Comparison of ENCODE assay signal across 20 mouse cellular contexts in the genomic region with DNA sequence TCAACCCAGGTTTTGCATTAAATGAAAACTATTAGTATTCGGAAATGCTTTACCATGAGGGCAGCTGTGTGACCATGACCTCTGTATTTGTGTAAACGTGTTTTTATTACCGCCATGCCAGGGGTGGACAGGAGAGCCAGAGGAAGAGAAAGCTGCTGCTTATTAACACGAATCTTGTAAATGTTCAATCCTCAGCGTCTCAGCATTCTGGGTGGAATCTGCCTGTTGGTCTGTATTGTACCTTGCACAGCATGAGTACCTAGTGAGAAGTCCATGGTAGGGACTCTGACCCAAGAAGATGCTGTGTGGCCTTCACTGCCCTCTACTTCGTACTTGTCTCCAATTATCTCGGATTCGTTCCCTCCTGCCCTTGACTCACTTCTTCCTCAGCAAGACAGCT.
DNase-seq lines count a peak whose midpoint lies in the region; ATAC-seq and TF ChIP-seq lines count a peak whose summit lies in the region.
"Had no signal": no experiment of that assay in that cellular context is flagged by ENCODE, and none has a peak within 500 bp of the region (broad histone marks: within the 10 kb centered on the region; RNA-seq: fewer than 3 reads in every experiment).

No protein-coding gene starts in this region.

- no peak overlapping the region for H3K27ac ChIP-seq in intestine, embryonic 14.5 days (ENCODE audit: low read depth)
- H3K27ac ChIP-seq in intestine, embryonic 15.5 days = no peak overlapping the region
- H3K27ac ChIP-seq in limb, embryonic 10.5 days = no peak overlapping the region
- H3K27ac ChIP-seq in midbrain, postnatal 0 days (ENCODE audit: low read depth, low read length) = no peak overlapping the region
- H3K27ac ChIP-seq: embryonic facial prominence, embryonic 15.5 days; forebrain, embryonic 10.5 days; heart, adult 2 months; hindbrain, embryonic 10.5 days; hindbrain, embryonic 14.5 days had no signal

- peaks cover 4% of the 10 kb centered on the region for H3K4me1 ChIP-seq in intestine, embryonic 14.5 days (replicated peaks; ENCODE audit: control insufficient read depth, insufficient read depth, low read length)
- 0 out of 2 replicates have a peak, but pooled peaks cover 4% of the 10 kb centered on the region for H3K4me1 ChIP-seq in intestine, embryonic 15.5 days (replicated peaks)
- H3K4me1 ChIP-seq in limb, embryonic 10.5 days = peaks cover 44% of the 10 kb centered on the region
- no peaks in the 10 kb centered on the region for H3K4me1 ChIP-seq in midbrain, postnatal 0 days (ENCODE audit: insufficient read depth, low read length)
- H3K4me1 ChIP-seq: embryonic facial prominence, embryonic 15.5 days; forebrain, embryonic 10.5 days had no signal

- no peak overlapping the region for H3K9ac ChIP-seq in intestine, embryonic 14.5 days (ENCODE audit: low read length)
- no peak overlapping the region for H3K9ac ChIP-seq in intestine, embryonic 15.5 days
- H3K9ac ChIP-seq in midbrain, postnatal 0 days (replicated peaks; ENCODE audit: low read length, poor library complexity, severe bottlenecking) = no peak overlapping the region
- H3K9ac ChIP-seq: embryonic facial prominence, embryonic 15.5 days; hindbrain, embryonic 14.5 days had no signal

- peak; percentile 45 for DNase-seq in intestine, embryonic 14.5 days (ENCODE audit: low spot score)
- peak; percentile 84 for DNase-seq in kidney, adult 9 months
- DNase-seq in kidney, postnatal 10 days = peak; percentile 25
- peak; percentile 15 for DNase-seq in limb, embryonic 10.5 days (ENCODE audit: low spot score)
- no peak for DNase-seq in layer of hippocampus, postnatal 25 days (ENCODE audit: extremely low spot score in 1 of 2, low spot score in 1 of 2)
- no peak for DNase-seq in gastrocnemius, adult 18-20 months (ENCODE audit: low spot score)
- DNase-seq in midbrain, postnatal 0 days (ENCODE audit: low spot score) = no peak
- DNase-seq: adrenal gland, postnatal 14 days; cerebellum, adult 18-20 months; cerebellum, adult 9-11 months; gastrocnemius, postnatal 10 days; heart, adult 2 months had no signal

- H3K4me2 ChIP-seq in intestine, embryonic 14.5 days (ENCODE audit: low read length) = no peak overlapping the region
- H3K4me2 ChIP-seq in intestine, embryonic 15.5 days (replicated peaks) = no peak overlapping the region
- no peak overlapping the region for H3K4me2 ChIP-seq in midbrain, postnatal 0 days (ENCODE audit: low read depth, low read length, poor library complexity, severe bottlenecking)
- H3K4me2 ChIP-seq: embryonic facial prominence, embryonic 15.5 days; heart, embryonic 11.5 days; hindbrain, embryonic 14.5 days had no signal

- H3K9me3 ChIP-seq in intestine, embryonic 14.5 days (ENCODE audit: control insufficient read depth, low read length) = no peaks in the 10 kb centered on the region
- H3K9me3 ChIP-seq in intestine, embryonic 15.5 days = no peaks in the 10 kb centered on the region
- H3K9me3 ChIP-seq in limb, embryonic 10.5 days (replicated peaks) = no peaks in the 10 kb centered on the region
- H3K9me3 ChIP-seq in midbrain, postnatal 0 days (ENCODE audit: low read length) = no peaks in the 10 kb centered on the region
- H3K9me3 ChIP-seq: embryonic facial prominence, embryonic 15.5 days; forebrain, embryonic 10.5 days; hindbrain, embryonic 10.5 days had no signal

- ATAC-seq in intestine, embryonic 14.5 days (replicated peaks; ENCODE audit: low FRiP score, low TSS enrichment, low read depth) = no peak
- ATAC-seq in intestine, embryonic 15.5 days = no peak
- ATAC-seq in midbrain, postnatal 0 days (ENCODE audit: low FRiP score) = no peak
- ATAC-seq: forebrain, embryonic 14.5 days had no signal

- H3K4me3 ChIP-seq in intestine, embryonic 14.5 days (ENCODE audit: low read depth, low read length) = no peak overlapping the region
- H3K4me3 ChIP-seq in intestine, embryonic 15.5 days (replicated peaks) = no peak overlapping the region
- H3K4me3 ChIP-seq in limb, embryonic 10.5 days = no peak overlapping the region
- no peak overlapping the region for H3K4me3 ChIP-seq in midbrain, postnatal 0 days (ENCODE audit: low read depth, low read length)
- H3K4me3 ChIP-seq: embryonic facial prominence, embryonic 15.5 days; erythroblast, embryonic 14.5 days; forebrain, embryonic 10.5 days; heart, adult 2 months; hindbrain, embryonic 10.5 days had no signal

- no peak for TF ChIP-seq CTCF in midbrain, postnatal 0 days (IDR thresholded peaks at IDR 0.05)

- 0 out of 2 replicates have a peak, but pooled peaks cover 4% of the 10 kb centered on the region for H3K27me3 ChIP-seq in intestine, embryonic 14.5 days (replicated peaks; ENCODE audit: control insufficient read depth, insufficient read depth, low read length)
- H3K27me3 ChIP-seq in intestine, embryonic 15.5 days (replicated peaks) = no peaks in the 10 kb centered on the region
- peaks cover 49% of the 10 kb centered on the region for H3K27me3 ChIP-seq in limb, embryonic 10.5 days (ENCODE audit: low read depth, poor library complexity, severe bottlenecking)
- H3K27me3 ChIP-seq in midbrain, postnatal 0 days (ENCODE audit: insufficient read depth, low read length) = no peaks in the 10 kb centered on the region
- H3K27me3 ChIP-seq: embryonic facial prominence, embryonic 15.5 days had no signal

- H3K36me3 ChIP-seq in intestine, embryonic 14.5 days (ENCODE audit: control insufficient read depth, insufficient read depth, low read length) = no peaks in the 10 kb centered on the region
- H3K36me3 ChIP-seq in intestine, embryonic 15.5 days = no peaks in the 10 kb centered on the region
- H3K36me3 ChIP-seq in limb, embryonic 10.5 days = no peaks in the 10 kb centered on the region
- no peaks in the 10 kb centered on the region for H3K36me3 ChIP-seq in midbrain, postnatal 0 days (ENCODE audit: insufficient read depth, low read length)
- H3K36me3 ChIP-seq: embryonic facial prominence, embryonic 15.5 days; forebrain, embryonic 10.5 days; hindbrain, embryonic 10.5 days had no signal

- WGBS in intestine, embryonic 14.5 days = 87% methylated on average over 8 of the region's 8 CpGs
- WGBS in intestine, embryonic 15.5 days = 87% methylated on average over 8 of the region's 8 CpGs
- WGBS in limb, embryonic 10.5 days = 91% methylated on average over 8 of the region's 8 CpGs
- WGBS in midbrain, postnatal 0 days = 90% methylated on average over 8 of the region's 8 CpGs

Comparison
In these comparisons a context has a peak if more than half of its experiments do, and no peak if none do; other contexts are left out.
1. DNase-seq: peak in intestine, embryonic 14.5 days (single experiment), kidney, adult 9 months (single experiment), kidney, postnatal 10 days (single experiment) and limb, embryonic 10.5 days (single experiment); none in layer of hippocampus, postnatal 25 days (0 of 2), gastrocnemius, adult 18-20 months (single experiment) and midbrain, postnatal 0 days (single experiment).